Mouse (Mus musculus): Measurements from ENCODE around the gene Farsa.
A peak's percentile ranks its signal among the peaks of the same experiment; 100 is the strongest.

DNA sequence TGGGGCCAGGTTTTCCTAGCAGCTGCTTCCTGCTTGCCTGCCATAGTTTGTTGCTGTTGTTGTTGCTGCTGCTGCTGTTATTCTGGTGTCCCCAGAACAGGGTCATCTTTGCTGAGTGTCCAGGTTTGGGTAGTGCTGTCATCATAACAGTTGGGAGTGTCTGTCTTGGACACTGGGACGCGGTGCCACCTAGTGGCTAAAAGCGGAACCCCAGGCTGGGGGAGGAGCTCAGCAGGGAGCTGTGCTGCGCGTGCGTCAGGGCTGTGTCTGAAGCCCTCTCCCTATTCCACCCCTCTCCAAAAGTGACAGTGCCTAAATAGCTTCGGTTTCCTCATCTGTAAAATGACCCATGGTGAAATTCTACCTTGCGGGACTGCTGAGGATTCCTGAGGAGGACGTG lies 41.2 kb upstream of the Farsa start:
- peak; percentile 93 for TF ChIP-seq CTCF (IDR thresholded peaks at IDR 0.05; ENCODE audit: control insufficient read depth, insufficient read depth, insufficient read length)
- TF ChIP-seq MYOD1 (IDR thresholded peaks at IDR 0.05; ENCODE audit: control insufficient read depth, insufficient read length, low read depth): peak; percentile 31
- no peak for TF ChIP-seq USF1 (IDR thresholded peaks at IDR 0.05; ENCODE audit: low read depth)
- TF ChIP-seq CEBPB (IDR thresholded peaks at IDR 0.05; ENCODE audit: low read depth): no peak
- TF ChIP-seq MYOG (IDR thresholded peaks at IDR 0.05; ENCODE audit: control insufficient read depth, extremely low read depth, insufficient read length): no peak
